Mouse (Mus musculus) bone marrow, adult 2 months (tissue): Measurements from ENCODE around the gene Trappc3l. TPM values are rescaled to one million over a fixed set of nuclear protein-coding genes. Genes with fewer than 3 reads are reported as not detected.
"Not testable (repeated sequence)": the region's sequence is repeated elsewhere in the genome, so short reads cannot be mapped to it uniquely, and the experiment has no call there.

Source experiments
- H3K27ac ChIP-seq: fragments of 200-500 bp; 2 replicates; pipeline ENCODE4 v1.5.1; 2012; ENCODE audit warnings: low read depth, mild to moderate bottlenecking, control low read depth, inconsistent platforms, low read length; ENCODE audit not compliant: control insufficient read depth, poor library complexity, insufficient read depth
- H3K4me1 ChIP-seq: fragments of 200-500 bp; 2 replicates; pipeline ENCODE4 v1.6.1; 2011; ENCODE audit warnings: low read length; ENCODE audit not compliant: control insufficient read depth, insufficient read depth
- H3K4me3 ChIP-seq: fragments of 200-500 bp; replicated peaks from 2 replicates; pipeline ENCODE3; 2011; ENCODE audit warnings: mild to moderate bottlenecking, low read depth, low read length, control low read depth; ENCODE audit not compliant: control insufficient read depth
- CTCF ChIP-seq: fragments of 200-500 bp; IDR thresholded peaks from 2 replicates; pipeline ENCODE4 v1.5.1; 2011; ENCODE audit warnings: low read length, control low read depth; ENCODE audit not compliant: control insufficient read depth, insufficient read depth
- POLR2A ChIP-seq: fragments of 200-500 bp; IDR thresholded peaks from 2 replicates; pipeline ENCODE4 v1.6.1; 2011; ENCODE audit warnings: low read depth, mild to moderate bottlenecking, control low read depth, low read length, borderline replicate concordance; ENCODE audit not compliant: control insufficient read depth
- WGBS: fragments of 180-500 bp; shearing (Covaris S2); methylation state at CpG from one replicate; pipeline ENCODE4 v1.1.7; 2018; 5-methylcytosine and 5-hydroxymethylcytosine counted together
- polyA plus RNA-seq: library from polyadenylated mRNA; stranded (reverse); fragments of >200 nt; gene quantifications from 2 replicates; pipeline ENCODE4 v1.2.4, GENCODE M21; 2011; ENCODE audit warnings: low replicate concordance; ENCODE audit not compliant: missing spikeins, insufficient read depth, insufficient read length

Gene Trappc3l
- polyA plus RNA-seq: not detected in 2 replicates

- H3K27ac ChIP-seq: no peak within 1 kb of the TSS
- no peaks in the 10 kb centered on the region for H3K4me1 ChIP-seq
- TF ChIP-seq CTCF: no peak
- 73% methylated on average over 3 of the region's 3 CpGs for WGBS
- no peak within 1 kb of the TSS for H3K4me3 ChIP-seq
These were observed at the start of gene Trappc3l for GRCm38 (mm10) chr10:34037401-34037800. Gene Trappc3l (plus strand): TSS chr10:34037597.

GRCm38 (mm10) chr10:33996686-33997085 is 40.7 kb upstream of the Trappc3l start:
- not testable (repeated sequence) for H3K4me1 ChIP-seq, H3K27ac ChIP-seq, H3K4me3 ChIP-seq
- WGBS: 92% methylated on average over 6 of the region's 8 CpGs

DNA sequence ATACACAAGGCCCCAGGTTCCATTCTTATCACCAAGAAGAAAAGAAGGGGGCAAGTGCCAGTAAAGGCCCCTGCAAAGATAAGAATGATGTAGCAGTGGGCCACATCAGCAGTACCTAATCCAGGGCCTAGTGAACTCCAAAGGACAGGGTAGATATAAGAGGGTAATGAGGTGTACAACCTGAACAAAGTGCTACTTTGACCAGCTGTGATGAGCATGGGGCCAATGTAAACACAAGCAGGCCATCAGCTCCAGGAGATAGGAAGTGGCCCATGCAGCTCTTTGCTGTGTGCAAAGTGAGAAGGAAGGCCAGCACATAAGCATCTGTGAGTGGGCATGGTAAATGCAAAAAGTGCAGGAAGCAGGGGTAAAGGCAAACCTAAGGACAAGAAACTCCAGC is 39.0 kb upstream of the Trappc3l start:
- Histone ChIP-seq H3K4me3 (no peak overlapping the region), H3K27ac (no peak overlapping the region), H3K4me1 (no peaks in the 10 kb centered on the region)
- TF ChIP-seq CTCF: no peak
- no peak for TF ChIP-seq POLR2A

DNA sequence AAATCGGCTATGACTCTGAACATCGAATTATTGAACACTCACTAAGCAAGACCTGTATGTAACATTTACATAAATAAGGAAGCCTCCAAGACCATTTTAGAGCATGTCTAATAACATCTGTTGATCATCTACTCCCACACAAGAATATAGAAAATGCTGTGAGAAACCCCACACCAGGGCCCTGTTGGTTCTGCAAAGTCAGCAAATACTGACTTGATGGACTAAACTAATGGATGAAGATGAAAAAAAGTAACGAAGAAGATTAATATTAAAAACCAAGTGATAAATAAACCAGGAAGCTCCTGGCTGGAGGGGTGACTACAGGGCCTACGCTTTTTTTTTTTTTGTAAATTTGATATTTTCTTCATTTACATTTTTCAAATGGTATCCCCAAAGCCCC is 24.8 kb upstream of the Trappc3l start:
- 90% methylated on average over 4 of the region's 4 CpGs for WGBS
- Histone ChIP-seq H3K4me1 (no peaks in the 10 kb centered on the region; the same call in 1 of the 2 replicates), H3K4me3 (no peak overlapping the region), H3K27ac (no peak overlapping the region)
- TF ChIP-seq CTCF (no peak), POLR2A (no peak)

GRCm38 (mm10) chr10:34013241-34013640 is 24.2 kb upstream of the Trappc3l start:
- no peak for TF ChIP-seq POLR2A
- no peak for TF ChIP-seq CTCF
- H3K4me1 ChIP-seq: peaks cover 1% of the 10 kb centered on the region
- no peak overlapping the region for H3K27ac ChIP-seq
- no peak overlapping the region for H3K4me3 ChIP-seq
- 87% methylated on average over 2 of the region's 2 CpGs for WGBS

- TF ChIP-seq CTCF (no peak), POLR2A (no peak)
- Histone ChIP-seq H3K4me1 (peaks cover 3% of the 10 kb centered on the region), H3K27ac (peak overlapping the region; percentile 94), H3K4me3 (peak overlapping the region; percentile 97)
- WGBS: 1% methylated on average over 21 of the region's 21 CpGs
These were observed 18.6 kb upstream of the Trappc3l start for GRCm38 (mm10) chr10:34018746-34019301.

DNA sequence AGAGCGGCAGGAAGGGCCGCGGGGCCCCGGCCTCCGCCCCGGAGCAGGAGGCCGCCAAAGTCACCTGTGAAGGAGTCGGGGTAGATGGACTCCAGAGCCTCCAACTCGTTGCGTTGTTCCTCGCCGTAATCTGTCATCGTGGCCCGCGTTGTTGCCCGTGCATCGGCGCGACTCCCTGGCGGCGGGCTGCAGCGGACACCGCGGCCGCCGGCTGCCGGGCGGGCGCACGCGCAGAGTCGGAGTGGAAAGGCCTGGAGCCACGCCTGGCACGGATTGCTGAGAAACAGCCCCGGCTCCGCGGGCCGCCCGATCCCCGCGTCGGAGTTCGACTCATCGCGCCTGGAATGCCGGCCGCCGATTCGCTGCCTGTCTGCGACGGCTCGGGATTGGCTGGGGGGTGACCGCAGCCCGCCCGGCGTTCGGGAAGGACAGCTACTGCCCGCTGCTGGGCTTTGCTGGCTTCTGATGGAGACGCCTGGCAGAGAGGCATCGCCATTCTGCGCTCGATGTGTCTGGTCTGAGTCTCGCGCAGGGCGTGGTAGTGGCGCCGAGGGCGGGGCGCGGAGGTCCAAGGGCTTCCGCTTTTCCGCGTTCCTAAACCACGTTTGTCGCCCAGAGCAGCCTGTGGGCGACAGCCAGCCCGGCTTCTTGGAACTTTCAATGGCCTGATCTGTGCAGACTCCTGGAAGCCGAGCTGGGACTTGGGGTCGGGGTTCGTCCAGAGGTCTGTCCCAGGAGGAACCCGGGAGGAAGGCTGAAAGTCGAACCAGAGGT is 17.9 kb upstream of the Trappc3l start, which contains the start of gene Rwdd1:
TSS of gene Rwdd1 (minus strand) at position 323 of the 774 bp plus-strand sequence.
- WGBS: under 1% methylated on average over 82 of the region's 82 CpGs
- Histone ChIP-seq H3K4me1 (peaks cover 3% of the 10 kb centered on the region), H3K4me3 (peak within 1 kb of the TSS; percentile 97), H3K27ac (peak within 1 kb of the TSS; percentile 94)
- TF ChIP-seq POLR2A: peak; percentile 66; the same call in 1 of the 2 replicates
- no peak for TF ChIP-seq CTCF

DNA sequence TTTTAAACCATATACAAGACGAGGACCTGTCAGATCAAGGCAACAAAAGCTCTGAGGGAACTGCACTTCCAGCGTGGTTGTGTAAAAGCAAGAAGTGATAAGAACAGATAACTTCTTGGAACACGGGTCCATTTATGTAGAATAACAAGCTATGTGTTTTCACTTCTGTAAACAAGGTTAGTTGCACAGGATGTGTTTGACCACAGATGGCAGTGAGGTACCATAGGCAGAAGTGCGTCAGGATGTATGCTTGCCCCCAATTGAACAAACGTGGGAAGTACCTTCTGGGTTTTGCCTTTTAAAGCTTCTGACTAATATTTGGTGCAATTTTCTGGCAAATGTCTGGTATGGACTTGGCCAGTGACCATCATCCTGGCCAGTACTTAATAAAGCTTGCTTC is 7.1 kb upstream of the Trappc3l start:
- 25% methylated on average over 5 of the region's 5 CpGs for WGBS
- no peak overlapping the region for H3K4me3 ChIP-seq
- TF ChIP-seq POLR2A (no peak), CTCF (no peak)
- no peak overlapping the region for H3K27ac ChIP-seq
- H3K4me1 ChIP-seq: no peaks in the 10 kb centered on the region
